In genomic region chr3:96029336-96029735, GRCm38 (mm10) we compare ENCODE assay signal across 18 mouse cellular contexts. TPM values are rescaled to one million over a fixed set of nuclear protein-coding genes. Genes with fewer than 3 reads are reported as not detected.
DNase-seq lines count a peak whose midpoint lies in the region; ATAC-seq and TF ChIP-seq lines count a peak whose summit lies in the region.
"Had no signal": no experiment of that assay in that cellular context is flagged by ENCODE, and none has a peak within 500 bp of the region (broad histone marks: within the 10 kb centered on the region; RNA-seq: fewer than 3 reads in every experiment).

No protein-coding gene starts in this region.

- no peaks in the 10 kb centered on the region for H3K27me3 ChIP-seq in lung, postnatal 0 days (replicated peaks; ENCODE audit: insufficient read depth, low read length)
- H3K27me3 ChIP-seq: forebrain, embryonic 13.5 days; limb, embryonic 13.5 days; midbrain, embryonic 15.5 days had no signal

- TF ChIP-seq CTCF in brain, embryonic 14.5 days (IDR thresholded peaks at IDR 0.05; ENCODE audit: borderline replicate concordance, extremely low read depth, insufficient read depth, insufficient read length), result no peak
- TF ChIP-seq CTCF in lung, postnatal 0 days (IDR thresholded peaks at IDR 0.05), result no peak

- peak; percentile 30 to 56 for DNase-seq in heart, adult 18-20 months
- no peak for DNase-seq in heart, postnatal 36 days
- peak; percentile 5 for DNase-seq in brain, embryonic 14.5 days (ENCODE audit: low read depth)
- DNase-seq in cerebellum, adult 9-10 months, result peak; percentile 92
- peak; percentile 55 for DNase-seq in kidney, adult 9 months
- DNase-seq in lung, postnatal 0 days (ENCODE audit: low spot score), result no peak
- DNase-seq in layer of hippocampus, postnatal 36 days, result no peak
- DNase-seq in urinary bladder, postnatal 14 days (ENCODE audit: low spot score), result no peak
- DNase-seq: adrenal gland, postnatal 10 days; gastrocnemius, postnatal 36 days; right cerebral cortex, adult 18-20 months; thymus, adult 2 months had no signal

- no peak overlapping the region for H3K4me3 ChIP-seq in lung, postnatal 0 days (ENCODE audit: low read depth, low read length)
- H3K4me3 ChIP-seq: forebrain, embryonic 13.5 days; limb, embryonic 13.5 days; midbrain, embryonic 15.5 days had no signal

- H3K36me3 ChIP-seq in lung, postnatal 0 days (ENCODE audit: insufficient read depth, low read length), result peaks cover 6% of the 10 kb centered on the region; the same call in 1 of the 2 replicates

- no peak overlapping the region for H3K27ac ChIP-seq in lung, postnatal 0 days (ENCODE audit: low read length)
- H3K27ac ChIP-seq: forebrain, embryonic 13.5 days; limb, embryonic 13.5 days; liver, embryonic 14.5 days; midbrain, embryonic 15.5 days had no signal

- no peak overlapping the region for H3K4me2 ChIP-seq in lung, postnatal 0 days (replicated peaks; ENCODE audit: low read depth, low read length)
- H3K4me2 ChIP-seq: forebrain, embryonic 13.5 days; limb, embryonic 13.5 days; midbrain, embryonic 15.5 days had no signal

- no peaks in the 10 kb centered on the region for H3K4me1 ChIP-seq in lung, postnatal 0 days (ENCODE audit: insufficient read depth, low read depth, low read length)
- H3K4me1 ChIP-seq: forebrain, embryonic 13.5 days; limb, embryonic 13.5 days; midbrain, embryonic 15.5 days had no signal

- TF ChIP-seq EP300 in lung, postnatal 0 days (IDR thresholded peaks at IDR 0.05), result no peak

- H3K9ac ChIP-seq in lung, postnatal 0 days (replicated peaks; ENCODE audit: low read depth), result no peak overlapping the region
- H3K9ac ChIP-seq: forebrain, embryonic 13.5 days; limb, embryonic 13.5 days; liver, embryonic 14.5 days; midbrain, embryonic 15.5 days had no signal

- no peak for TF ChIP-seq POLR2A in brain, embryonic 14.5 days (IDR thresholded peaks at IDR 0.05; ENCODE audit: borderline replicate concordance, extremely low read depth, insufficient read depth, insufficient read length, poor library complexity, severe bottlenecking)

- no peak for ATAC-seq in lung, postnatal 0 days
- ATAC-seq: forebrain, embryonic 13.5 days; hindbrain, embryonic 16.5 days; intestine, postnatal 0 days; midbrain, embryonic 15.5 days had no signal

- no peaks in the 10 kb centered on the region for H3K9me3 ChIP-seq in lung, postnatal 0 days (ENCODE audit: low read length)
- H3K9me3 ChIP-seq: forebrain, embryonic 13.5 days; limb, embryonic 13.5 days; midbrain, embryonic 15.5 days had no signal

- WGBS in lung, postnatal 0 days, result 95% methylated on average over 3 of the region's 3 CpGs

- intact Hi-C loops in heart, postnatal 36 days (cut with DNase I), result no loop called here

RNA-seq across cellular contexts. Expression of gene Vps45, which starts 28.9 kb away (rescaled TPM):
- total RNA-seq in heart, adult 18-20 months (2021), result 10 to 100 TPM; 22.5 to 27.1 TPM
- 10 to 100 TPM; 22.3 to 26.0 TPM for total RNA-seq in heart, postnatal 36 days (2021)
- polyA plus RNA-seq in brain, embryonic 14.5 days (2012; rRNA removed), result 30.8 and 31.3 TPM in 2 replicates
- polyA plus RNA-seq in lung, postnatal 0 days (2015; fragmentation: Nextera tagmentation; extraction: Ambion mirVana), result 32.3 and 32.8 TPM in 2 replicates
- total RNA-seq in layer of hippocampus, postnatal 36 days (2021), result 10 to 100 TPM; 40.8 to 46.3 TPM

RNA-seq across cellular contexts. Expression of gene Plekho1, which starts 33.5 kb away (rescaled TPM):
- 10 to 100 TPM; 64.7 to 68.2 TPM for total RNA-seq in heart, adult 18-20 months (2021)
- total RNA-seq in heart, postnatal 36 days (2021), result 10 to 100 TPM; 73.4 to 81.1 TPM
- 180 and 199 TPM in 2 replicates for polyA plus RNA-seq in brain, embryonic 14.5 days (2012; rRNA removed)
- 53.5 and 55.4 TPM in 2 replicates for polyA plus RNA-seq in lung, postnatal 0 days (2015; fragmentation: Nextera tagmentation; extraction: Ambion mirVana)
- 10 to 100 TPM; 37.3 to 41.0 TPM for total RNA-seq in layer of hippocampus, postnatal 36 days (2021)

Comparison
In these comparisons a context has a peak if more than half of its experiments do, and no peak if none do; other contexts are left out.
1. DNase-seq: peak in heart, adult 18-20 months (2 of 2), brain, embryonic 14.5 days (single experiment), cerebellum, adult 9-10 months (single experiment) and kidney, adult 9 months (single experiment); none in heart, postnatal 36 days (0 of 2), lung, postnatal 0 days (single experiment), layer of hippocampus, postnatal 36 days (0 of 2) and urinary bladder, postnatal 14 days (single experiment).